Mouse (Mus musculus): ENCODE measurements around the gene F3. TPM values are rescaled to one million over a fixed set of nuclear protein-coding genes. Genes with fewer than 3 reads are reported as not detected.
A peak's percentile ranks its signal among the peaks of the same experiment; 100 is the strongest.

The F3 gene
- total RNA-seq, 2 experiments from 2014 or later = not detected

- ATAC-seq (replicated peaks; ENCODE audit: low FRiP score, low TSS enrichment, poor library complexity, severe bottlenecking) = peak; percentile 50; the same call in 1 of the 2 replicates
These were observed 20.0 kb upstream of the F3 start for GRCm38 (mm10) chr3:121703155-121703879.

DNA sequence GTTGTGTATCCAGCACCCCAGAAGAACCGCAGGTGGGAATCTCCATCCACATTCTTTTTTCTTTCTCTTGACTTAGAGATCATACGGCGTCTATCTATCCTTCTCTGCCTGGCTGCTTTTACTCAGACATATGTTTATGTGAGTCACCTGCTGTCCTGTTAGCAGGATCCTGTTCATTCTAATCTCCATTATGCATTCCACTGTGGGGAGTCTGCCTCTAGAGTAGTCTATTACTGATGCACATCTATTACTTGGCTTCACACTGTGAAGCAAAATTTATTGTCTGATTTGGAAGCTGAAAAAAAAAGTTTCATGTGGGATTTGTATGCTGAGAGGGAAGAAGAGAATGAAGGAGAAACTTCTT is 19.5 kb upstream of the F3 start:
- ATAC-seq (replicated peaks; ENCODE audit: low FRiP score, low TSS enrichment, poor library complexity, severe bottlenecking) = no peak

- no peak for ATAC-seq (replicated peaks; ENCODE audit: low FRiP score, low TSS enrichment, poor library complexity, severe bottlenecking)
These were observed 17.2 kb upstream of the F3 start for GRCm38 (mm10) chr3:121706087-121706486.

- no peak for ATAC-seq (replicated peaks; ENCODE audit: low FRiP score, low TSS enrichment, poor library complexity, severe bottlenecking)
These were observed 16.2 kb upstream of the F3 start for GRCm38 (mm10) chr3:121707106-121707505.

GRCm38 (mm10) chr3:121710894-121711531 is 12.3 kb upstream of the F3 start:
- ATAC-seq (replicated peaks; ENCODE audit: low FRiP score, low TSS enrichment, poor library complexity, severe bottlenecking) = no peak

- no peak for ATAC-seq (replicated peaks; ENCODE audit: low FRiP score, low TSS enrichment, poor library complexity, severe bottlenecking)
These were observed 11.1 kb upstream of the F3 start for GRCm38 (mm10) chr3:121712222-121712621.

- ATAC-seq (replicated peaks; ENCODE audit: low FRiP score, low TSS enrichment, poor library complexity, severe bottlenecking) = peak; percentile 36; the same call in 1 of the 2 replicates
These were observed 10.1 kb upstream of the F3 start for GRCm38 (mm10) chr3:121713151-121713701.

DNA sequence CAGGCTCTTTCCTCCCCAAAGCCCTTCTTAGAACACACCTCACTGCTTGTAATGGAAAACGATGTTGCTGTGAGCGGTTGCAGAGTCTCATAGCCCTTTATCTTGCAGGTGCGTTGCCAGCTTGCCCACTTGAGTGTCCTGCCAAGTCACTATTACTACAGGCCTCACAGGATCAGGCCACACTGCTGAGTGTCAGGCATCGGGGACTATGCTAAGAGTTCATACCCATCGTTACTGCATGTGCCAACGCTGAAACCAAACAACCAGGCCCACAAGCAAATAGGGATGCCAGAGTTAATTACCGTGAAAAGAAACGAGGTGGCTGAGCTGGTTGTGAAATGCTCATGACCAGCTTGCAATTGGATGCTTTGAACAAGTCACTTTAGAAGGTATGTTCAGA is 9.5 kb upstream of the F3 start:
- ATAC-seq (replicated peaks; ENCODE audit: low FRiP score, low TSS enrichment, poor library complexity, severe bottlenecking) = no peak

GRCm38 (mm10) chr3:121714461-121714860 is 8.9 kb upstream of the F3 start:
- no peak for ATAC-seq (replicated peaks; ENCODE audit: low FRiP score, low TSS enrichment, poor library complexity, severe bottlenecking)

- no peak for ATAC-seq (replicated peaks; ENCODE audit: low FRiP score, low TSS enrichment, poor library complexity, severe bottlenecking)
These were observed 8.0 kb upstream of the F3 start for GRCm38 (mm10) chr3:121715336-121715735.

DNA sequence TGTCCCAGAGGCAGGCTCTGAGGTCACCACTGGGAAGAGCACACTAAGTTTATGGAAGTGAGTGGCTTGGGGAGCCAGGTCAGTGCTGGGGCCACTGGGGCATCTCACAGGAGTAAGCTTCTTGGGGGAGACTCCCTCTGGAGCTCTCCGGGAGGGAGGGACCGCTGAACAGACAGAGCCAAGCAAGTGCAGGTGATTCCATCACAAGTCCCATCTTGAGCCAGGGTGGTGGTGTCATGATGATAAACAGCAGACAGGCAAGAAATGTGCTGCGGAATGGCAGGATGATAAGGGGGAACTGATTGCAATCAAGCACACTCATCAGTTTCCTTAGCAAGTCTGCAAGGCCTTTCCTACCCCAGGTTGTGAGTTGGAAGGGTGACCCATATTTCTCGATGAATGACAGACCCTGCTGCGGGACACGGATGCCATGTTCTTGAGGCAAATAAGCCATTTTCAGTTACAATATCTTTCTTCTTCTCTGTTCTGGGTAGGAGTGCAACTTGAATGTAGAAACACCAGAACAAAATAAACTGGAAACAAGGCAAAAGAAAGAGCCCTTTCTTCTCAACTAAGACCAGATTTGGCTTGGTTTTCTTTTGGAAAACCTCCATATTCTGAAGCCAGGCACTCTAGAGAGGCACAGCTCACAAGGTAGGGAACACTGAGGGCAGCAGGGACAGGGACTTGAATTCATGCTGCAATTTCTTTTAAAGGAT is 7.4 kb upstream of the F3 start:
- ATAC-seq (replicated peaks; ENCODE audit: low FRiP score, low TSS enrichment, poor library complexity, severe bottlenecking) = 0 out of 2 replicates have a peak, but pooled peaks have one; percentile 28

- ATAC-seq (replicated peaks; ENCODE audit: low FRiP score, low TSS enrichment, poor library complexity, severe bottlenecking) = no peak
These were observed 6.9 kb upstream of the F3 start for GRCm38 (mm10) chr3:121716480-121716879.

DNA sequence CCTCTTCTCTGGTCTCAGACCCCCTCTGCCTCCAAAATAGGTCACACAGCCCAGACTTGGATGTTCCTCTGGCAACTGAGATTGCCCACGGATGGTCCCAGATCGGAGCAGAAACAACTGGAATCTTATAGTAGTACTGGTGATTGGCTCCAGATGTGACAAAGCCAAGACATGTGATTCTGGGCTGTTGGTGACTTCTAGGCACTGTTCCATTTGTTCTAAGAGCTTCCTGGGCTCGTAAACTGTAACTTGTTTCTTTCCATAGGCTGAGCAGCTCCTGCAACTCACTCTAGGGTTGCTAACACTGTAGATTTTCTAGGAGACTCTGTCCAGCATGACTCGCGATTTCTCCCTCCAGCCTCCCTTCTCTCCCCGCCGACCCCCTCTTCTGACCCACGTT is 4.7 kb upstream of the F3 start:
- no peak for ATAC-seq (replicated peaks; ENCODE audit: low FRiP score, low TSS enrichment, poor library complexity, severe bottlenecking)

DNA sequence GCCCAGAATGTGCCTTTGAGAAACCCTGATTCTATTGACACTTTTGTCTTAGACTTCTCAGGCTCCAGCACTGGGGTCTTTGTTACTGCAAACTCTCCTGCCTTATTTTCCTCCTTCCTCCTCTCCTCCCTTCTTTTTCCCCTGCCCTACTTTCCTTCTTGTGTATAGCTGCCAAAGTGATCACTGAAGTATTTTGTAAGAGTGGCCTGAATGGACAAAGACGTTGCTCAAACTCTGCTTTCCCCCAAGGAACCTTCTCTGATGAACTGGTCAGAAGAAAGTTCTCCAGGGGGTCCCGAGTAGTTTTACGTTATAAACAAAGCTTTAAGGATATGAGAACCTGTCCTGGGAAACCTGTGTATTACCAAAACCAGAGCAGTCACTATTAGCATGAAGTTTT is 3.6 kb upstream of the F3 start:
- no peak for ATAC-seq (replicated peaks; ENCODE audit: low FRiP score, low TSS enrichment, poor library complexity, severe bottlenecking)

DNA sequence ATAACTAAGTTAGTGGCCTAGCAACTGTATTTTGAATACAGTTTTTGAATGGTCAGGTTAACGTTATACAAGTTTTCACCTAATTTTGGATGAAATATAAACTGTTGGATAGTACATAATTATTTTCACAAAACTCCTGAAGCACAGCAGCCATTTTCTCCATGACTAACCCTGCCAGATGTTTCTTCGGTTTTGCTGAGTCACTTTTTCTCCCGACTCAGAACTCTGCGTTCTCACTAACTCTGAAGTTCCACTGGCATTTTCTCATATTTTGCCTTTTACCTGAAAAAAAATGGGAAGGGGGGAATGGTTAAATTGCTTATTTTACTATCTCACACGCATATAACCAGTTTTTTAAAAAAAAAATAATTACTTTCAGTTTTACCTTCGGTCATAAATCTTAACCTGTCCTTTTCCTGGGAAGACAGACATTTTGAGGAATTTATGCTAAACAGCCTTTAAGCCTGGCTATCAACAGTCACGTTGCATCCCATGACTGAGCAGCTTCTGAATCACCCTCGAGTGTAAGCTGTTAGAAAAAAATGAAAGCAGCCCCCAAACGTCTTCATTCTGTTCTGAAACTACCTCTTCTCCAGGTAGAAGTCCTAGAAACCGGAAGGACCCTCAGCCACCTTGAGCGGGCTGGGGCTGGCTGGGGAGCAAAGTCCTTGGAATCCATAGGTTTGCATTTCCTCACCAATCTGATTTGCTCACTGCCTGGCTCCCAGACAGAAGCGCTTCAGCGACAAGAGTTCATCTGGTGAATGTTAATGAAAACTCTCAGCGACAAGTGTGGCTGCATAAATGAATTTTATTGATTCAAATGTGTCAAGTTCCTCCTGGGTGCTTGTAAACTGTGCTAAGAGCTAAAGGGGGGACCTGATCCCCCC is 2.3 kb upstream of the F3 start:
- ATAC-seq (replicated peaks; ENCODE audit: low FRiP score, low TSS enrichment, poor library complexity, severe bottlenecking) = no peak

DNA sequence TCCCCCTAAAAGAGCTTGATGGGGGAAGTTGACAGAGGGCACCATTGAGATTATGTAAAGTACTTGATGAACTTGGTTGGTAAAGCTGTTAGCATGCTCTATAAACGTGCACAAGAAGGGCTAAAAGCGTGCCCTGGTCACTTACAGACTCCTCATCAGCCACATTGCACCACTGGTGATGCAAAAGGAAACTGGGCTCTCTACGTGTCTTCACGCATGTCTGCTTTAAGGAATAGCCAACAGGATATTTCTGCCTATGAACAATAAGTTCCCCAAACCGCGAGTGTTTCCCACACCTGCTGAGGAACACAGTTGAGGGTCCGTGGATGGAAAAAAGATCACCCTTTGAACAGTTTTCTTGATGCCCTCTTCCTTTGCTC is 1.7 kb upstream of the F3 start:
- no peak for ATAC-seq (replicated peaks; ENCODE audit: low FRiP score, low TSS enrichment, poor library complexity, severe bottlenecking)

- no peak for ATAC-seq (replicated peaks; ENCODE audit: low FRiP score, low TSS enrichment, poor library complexity, severe bottlenecking)
These were observed 709 bp downstream of the F3 start for GRCm38 (mm10) chr3:121723968-121724524.

GRCm38 (mm10) chr3:121724553-121724952 is 1.2 kb downstream of the F3 start:
- no peak for ATAC-seq (replicated peaks; ENCODE audit: low FRiP score, low TSS enrichment, poor library complexity, severe bottlenecking)

GRCm38 (mm10) chr3:121725651-121726050 is 2.3 kb downstream of the F3 start:
- ATAC-seq (replicated peaks; ENCODE audit: low FRiP score, low TSS enrichment, poor library complexity, severe bottlenecking) = no peak
